Mouse (Mus musculus) left cerebral cortex, postnatal 4 days (tissue): ENCODE measurements around the gene Akap13. TPM values are rescaled to one million over a fixed set of nuclear protein-coding genes. Genes with fewer than 3 reads are reported as not detected.
"Not testable (repeated sequence)": the region's sequence is repeated elsewhere in the genome, so short reads cannot be mapped to it uniquely, and the experiment has no call there.

Experiments
- DNase-seq: peaks from one replicate; pipeline ENCODE4 v3.0.0-alpha.2; 2022
- intact Hi-C: fragments of 180-260 bp; cut with DNase I; formaldehyde crosslinking; loops from one replicate; pipeline ENCODE4 v1.15.1; 2025
- total RNA-seq, 2 experiments: library from RNA; stranded (reverse); gene quantifications; 2 replicates each; pipeline ENCODE4 v1.2.3; 2021

Akap13 gene
- total RNA-seq, 2 experiments from 2014 or later: 31.3 to 32.8 TPM

GRCm38 (mm10) chr7:75750581-75750980 is 295.2 kb downstream of the Akap13 start:
- DNase-seq: no peak
- intact Hi-C loops: no loop called here

- intact Hi-C loops: no loop called here
- DNase-seq: no peak
Observed at GRCm38 (mm10) chr7:75751161-75751803, 295.9 kb downstream of the Akap13 start.

GRCm38 (mm10) chr7:75752442-75753191 is 297.3 kb downstream of the Akap13 start:
- intact Hi-C loops: no loop called here
- DNase-seq: no peak

- intact Hi-C loops: no loop called here
- DNase-seq: no peak
Observed at GRCm38 (mm10) chr7:75753192-75753783, 298.0 kb downstream of the Akap13 start.

- intact Hi-C loops: no loop called here
- no peak for DNase-seq
Observed at GRCm38 (mm10) chr7:75754587-75755499, 299.5 kb downstream of the Akap13 start.

GRCm38 (mm10) chr7:75755861-75756449 is 300.6 kb downstream of the Akap13 start:
- intact Hi-C loops: no loop called here
- peak; percentile 29 for DNase-seq

GRCm38 (mm10) chr7:75759992-75760514 is 304.7 kb downstream of the Akap13 start:
- peak; percentile 36 for DNase-seq
- intact Hi-C loops: no loop called here

- intact Hi-C loops, DNase-seq: not testable (repeated sequence)
Observed at GRCm38 (mm10) chr7:75760661-75761319, 305.5 kb downstream of the Akap13 start.

GRCm38 (mm10) chr7:75762225-75762624 is 306.9 kb downstream of the Akap13 start:
- intact Hi-C loops: not testable (repeated sequence)
- DNase-seq: peak; percentile 50

GRCm38 (mm10) chr7:75767080-75767769 is 311.9 kb downstream of the Akap13 start:
- DNase-seq: not testable (repeated sequence)

GRCm38 (mm10) chr7:75768169-75768568 is 312.8 kb downstream of the Akap13 start:
- intact Hi-C loops: loop anchor here (2.0 kb wide), 1 partner anchor 73 kb away; no protein-coding TSS in a partner anchor

More at GRCm38 (mm10) chr7:75767080-75767769, 311.9 kb downstream of the Akap13 start:
- intact Hi-C loops: not testable (repeated sequence)

GRCm38 (mm10) chr7:75769909-75770308 is 314.6 kb downstream of the Akap13 start:
- intact Hi-C loops: loop anchor here (2.0 kb wide), 1 partner anchor 75 kb away; no protein-coding TSS in a partner anchor
- no peak for DNase-seq

More at GRCm38 (mm10) chr7:75768169-75768568, 312.8 kb downstream of the Akap13 start:
- DNase-seq: no peak

GRCm38 (mm10) chr7:75774095-75775078 is 319.1 kb downstream of the Akap13 start:
- DNase-seq, intact Hi-C loops: not testable (repeated sequence)

GRCm38 (mm10) chr7:75778053-75778452 is 322.7 kb downstream of the Akap13 start:
- no peak for DNase-seq
- intact Hi-C loops: no loop called here

GRCm38 (mm10) chr7:75780812-75781211 is 325.5 kb downstream of the Akap13 start:
- intact Hi-C loops: no loop called here
- no peak for DNase-seq

- DNase-seq: no peak
- intact Hi-C loops: no loop called here
Observed at GRCm38 (mm10) chr7:75781298-75781947, 326.1 kb downstream of the Akap13 start.
